Mouse (Mus musculus) stomach, embryonic 14.5 days (tissue): ENCODE data around the gene Tmem258. TPM values are rescaled to one million over a fixed set of nuclear protein-coding genes. Genes with fewer than 3 reads are reported as not detected.

Source experiments
- ATAC-seq: fragments of 200-750 bp; cut with Nextera tagmentation; 2 replicates; pipeline ENCODE4 v1.8.0; 2017; ENCODE audit warnings: low read depth, moderate TSS enrichment; ENCODE audit not compliant: insufficient number of reproducible peaks, insufficient read depth, low FRiP score
- H3K27ac ChIP-seq: fragments of 300-500 bp; sonication (generic); 2 replicates; pipeline ENCODE4 v1.5.1; 2014; ENCODE audit warnings: mild to moderate bottlenecking, low read length, moderate library complexity, mixed read lengths
- H3K27me3 ChIP-seq: fragments of 300-500 bp; sonication (generic); 2 replicates; pipeline ENCODE4 v1.6.1; 2014; ENCODE audit warnings: low read length, control low read depth, mixed read lengths; ENCODE audit not compliant: control insufficient read depth, insufficient read depth
- H3K36me3 ChIP-seq: fragments of 300-500 bp; sonication (generic); 2 replicates; pipeline ENCODE4 v1.6.1; 2014; ENCODE audit warnings: mild to moderate bottlenecking, control low read depth, low read length, moderate library complexity, mixed read lengths; ENCODE audit not compliant: control insufficient read depth, insufficient read depth
- H3K4me1 ChIP-seq: fragments of 300-500 bp; sonication (generic); 2 replicates; pipeline ENCODE4 v1.6.1; 2014; ENCODE audit warnings: low read length, control low read depth, mixed read lengths; ENCODE audit not compliant: control insufficient read depth, insufficient read depth
- H3K4me2 ChIP-seq: fragments of 300-500 bp; sonication (generic); replicated peaks from 2 replicates; pipeline ENCODE4 v1.6.1; 2014; ENCODE audit warnings: low read depth, low read length, control low read depth
- H3K4me3 ChIP-seq: fragments of 300-500 bp; sonication (generic); 2 replicates; pipeline ENCODE4 v1.5.1; 2014; ENCODE audit warnings: low read depth, low read length, control low read depth
- H3K9ac ChIP-seq: fragments of 300-500 bp; sonication (generic); replicated peaks from 2 replicates; pipeline ENCODE4 v1.6.1; 2014; ENCODE audit warnings: low read depth, mild to moderate bottlenecking, control low read depth, low read length, moderate library complexity, mixed read lengths
- H3K9me3 ChIP-seq: fragments of 300-500 bp; sonication (generic); 2 replicates; pipeline ENCODE4 v1.6.1; 2016; ENCODE audit warnings: low read depth, low read length, control low read depth; ENCODE audit not compliant: control insufficient read depth
- WGBS: fragments of 180-500 bp; shearing (Covaris S2); extraction: QIAGEN DNeasy Blood & Tissue Kit; methylation state at CpG from one replicate; pipeline ENCODE4 v1.1.7; 2014; 5-methylcytosine and 5-hydroxymethylcytosine counted together
- polyA plus RNA-seq: library from polyadenylated mRNA; unstranded; fragments of >200 nt; fragmentation: Nextera tagmentation; extraction: Ambion mirVana; gene quantifications from 2 replicates; pipeline ENCODE4 v1.2.1, GENCODE M21; 2014

Gene Tmem258
- polyA plus RNA-seq, 1 experiment from 2014 or later = 489 TPM

- Histone ChIP-seq H3K4me3 (no peak overlapping the region), H3K9me3 (no peaks in the 10 kb centered on the region), H3K27ac (no peak overlapping the region), H3K36me3 (no peaks in the 10 kb centered on the region), H3K9ac (no peak overlapping the region), H3K4me1 (no peaks in the 10 kb centered on the region), H3K27me3 (no peaks in the 10 kb centered on the region), H3K4me2 (no peak overlapping the region)
- WGBS = 49% methylated on average over 7 of the region's 7 CpGs
- ATAC-seq = no peak
These were observed 26.9 kb upstream of the Tmem258 start for GRCm38 (mm10) chr19:10176941-10177372.

- Histone ChIP-seq H3K9ac (no peak overlapping the region), H3K4me2 (no peak overlapping the region), H3K9me3 (no peaks in the 10 kb centered on the region), H3K27ac (no peak overlapping the region), H3K36me3 (peaks cover 12% of the 10 kb centered on the region), H3K4me1 (peaks cover 7% of the 10 kb centered on the region), H3K27me3 (no peaks in the 10 kb centered on the region), H3K4me3 (no peak overlapping the region)
- ATAC-seq = no peak
- WGBS = 91% methylated on average over 7 of the region's 7 CpGs
These were observed 22.6 kb upstream of the Tmem258 start for GRCm38 (mm10) chr19:10181225-10181624.

- Histone ChIP-seq H3K27ac (peak overlapping the region; percentile 44; the same call in 1 of the 2 replicates), H3K4me2 (peak overlapping the region; percentile 51), H3K4me1 (peaks cover 7% of the 10 kb centered on the region), H3K4me3 (peak overlapping the region; percentile 97), H3K27me3 (no peaks in the 10 kb centered on the region), H3K9me3 (no peaks in the 10 kb centered on the region), H3K9ac (no peak overlapping the region), H3K36me3 (peaks cover 21% of the 10 kb centered on the region)
- WGBS = 33% methylated on average over 7 of the region's 7 CpGs
- no peak for ATAC-seq
These were observed 21.7 kb upstream of the Tmem258 start for GRCm38 (mm10) chr19:10182142-10182541.

- Histone ChIP-seq H3K9me3 (no peaks in the 10 kb centered on the region), H3K27me3 (no peaks in the 10 kb centered on the region), H3K36me3 (peaks cover 26% of the 10 kb centered on the region), H3K4me1 (peaks cover 7% of the 10 kb centered on the region), H3K4me2 (peak within 1 kb of the TSS; percentile 51), H3K27ac (peak within 1 kb of the TSS; percentile 94), H3K4me3 (peak within 1 kb of the TSS; percentile 97), H3K9ac (peak within 1 kb of the TSS; percentile 89)
- under 1% methylated on average over 70 of the region's 70 CpGs for WGBS
- peak; percentile 96 for ATAC-seq
These were observed 21.0 kb upstream of the Tmem258 start, which contains the start of gene Fads1 for GRCm38 (mm10) chr19:10182670-10183298. Gene Fads1 (plus strand): TSS chr19:10182888.

- ATAC-seq = peak; percentile 39
- 1% methylated on average over 35 of the region's 35 CpGs for WGBS
- H3K9ac ChIP-seq = peak overlapping the region; percentile 89
These were observed 20.4 kb upstream of the Tmem258 start for GRCm38 (mm10) chr19:10183299-10183983.

GRCm38 (mm10) chr19:10184096-10184495 is 19.7 kb upstream of the Tmem258 start:
- H3K4me1 ChIP-seq = peaks cover 7% of the 10 kb centered on the region
- peak; percentile 51 for ATAC-seq
- H3K27ac ChIP-seq = peak overlapping the region; percentile 94
- H3K4me3 ChIP-seq = peak overlapping the region; percentile 97
- WGBS = 7% methylated on average over 12 of the region's 12 CpGs
- peak overlapping the region; percentile 51 for H3K4me2 ChIP-seq
- no peaks in the 10 kb centered on the region for H3K27me3 ChIP-seq
- no peaks in the 10 kb centered on the region for H3K9me3 ChIP-seq
- peaks cover 37% of the 10 kb centered on the region for H3K36me3 ChIP-seq
- H3K9ac ChIP-seq = peak overlapping the region; percentile 89

More at GRCm38 (mm10) chr19:10183299-10183983, 20.4 kb upstream of the Tmem258 start:
- Histone ChIP-seq H3K27ac (peak overlapping the region; percentile 94), H3K27me3 (no peaks in the 10 kb centered on the region), H3K9me3 (no peaks in the 10 kb centered on the region), H3K4me1 (peaks cover 7% of the 10 kb centered on the region), H3K36me3 (peaks cover 30% of the 10 kb centered on the region), H3K4me3 (peak overlapping the region; percentile 97), H3K4me2 (peak overlapping the region; percentile 51)

GRCm38 (mm10) chr19:10185876-10186275 is 17.9 kb upstream of the Tmem258 start:
- Histone ChIP-seq H3K9ac (no peak overlapping the region), H3K36me3 (peaks cover 51% of the 10 kb centered on the region), H3K4me2 (no peak overlapping the region), H3K9me3 (no peaks in the 10 kb centered on the region), H3K4me3 (no peak overlapping the region), H3K27me3 (no peaks in the 10 kb centered on the region), H3K4me1 (peaks cover 7% of the 10 kb centered on the region), H3K27ac (no peak overlapping the region)
- no peak for ATAC-seq
- WGBS = 93% methylated on average over 3 of the region's 3 CpGs

GRCm38 (mm10) chr19:10186569-10186968 is 17.2 kb upstream of the Tmem258 start:
- ATAC-seq = no peak
- 94% methylated on average over 8 of the region's 8 CpGs for WGBS
- peaks cover 54% of the 10 kb centered on the region for H3K36me3 ChIP-seq
- H3K4me2 ChIP-seq = no peak overlapping the region
- H3K4me1 ChIP-seq = peaks cover 10% of the 10 kb centered on the region
- H3K4me3 ChIP-seq = no peak overlapping the region
- no peaks in the 10 kb centered on the region for H3K27me3 ChIP-seq
- no peak overlapping the region for H3K9ac ChIP-seq
- no peaks in the 10 kb centered on the region for H3K9me3 ChIP-seq
- no peak overlapping the region for H3K27ac ChIP-seq
